Mouse (Mus musculus): Measurements from ENCODE around the gene Mta1.

The Mta1 gene

GRCm38 (mm10) chr12:113124726-113125125, 26.6 kb downstream of the Mta1 start:
- in situ Hi-C loops (cut with MboI; ENCODE audit: low pct_unique_long_range_greater_than_20kb in 1 of 2, low sequenced_read_pairs in 2 of 2, unreplicated experiment in 1 of 2), result no loop called here

GRCm38 (mm10) chr12:113130732-113131131, 32.7 kb downstream of the Mta1 start:
- in situ Hi-C loops (cut with MboI; ENCODE audit: low pct_unique_long_range_greater_than_20kb in 1 of 2, low sequenced_read_pairs in 2 of 2, unreplicated experiment in 1 of 2), result no loop called here

GRCm38 (mm10) chr12:113131601-113132000, 33.5 kb downstream of the Mta1 start:
- in situ Hi-C loops (cut with MboI; ENCODE audit: low pct_unique_long_range_greater_than_20kb in 1 of 2, low sequenced_read_pairs in 2 of 2, unreplicated experiment in 1 of 2), result no loop called here

- in situ Hi-C loops (cut with MboI; ENCODE audit: low pct_unique_long_range_greater_than_20kb in 1 of 2, low sequenced_read_pairs in 2 of 2, unreplicated experiment in 1 of 2), result no loop called here
Observed at GRCm38 (mm10) chr12:113132567-113132966, 34.5 kb downstream of the Mta1 start.

- in situ Hi-C loops (cut with MboI; ENCODE audit: low pct_unique_long_range_greater_than_20kb in 1 of 2, low sequenced_read_pairs in 2 of 2, unreplicated experiment in 1 of 2), result no loop called here
Observed at GRCm38 (mm10) chr12:113133260-113133659, 35.2 kb downstream of the Mta1 start.

- in situ Hi-C loops (cut with MboI; ENCODE audit: low pct_unique_long_range_greater_than_20kb in 1 of 2, low sequenced_read_pairs in 2 of 2, unreplicated experiment in 1 of 2), result no loop called here
Observed at GRCm38 (mm10) chr12:113133861-113134403, 35.9 kb downstream of the Mta1 start.

- in situ Hi-C loops (cut with MboI; ENCODE audit: low pct_unique_long_range_greater_than_20kb in 1 of 2, low sequenced_read_pairs in 2 of 2, unreplicated experiment in 1 of 2), result no loop called here
Observed at GRCm38 (mm10) chr12:113134502-113134901, 36.4 kb downstream of the Mta1 start.

GRCm38 (mm10) chr12:113135401-113135800, 37.3 kb downstream of the Mta1 start:
- in situ Hi-C loops (cut with MboI; ENCODE audit: low pct_unique_long_range_greater_than_20kb in 1 of 2, low sequenced_read_pairs in 2 of 2, unreplicated experiment in 1 of 2), result no loop called here

GRCm38 (mm10) chr12:113136492-113137020, 38.5 kb downstream of the Mta1 start:
- in situ Hi-C loops (cut with MboI; ENCODE audit: low pct_unique_long_range_greater_than_20kb in 1 of 2, low sequenced_read_pairs in 2 of 2, unreplicated experiment in 1 of 2), result no loop called here

GRCm38 (mm10) chr12:113137260-113138213, 39.5 kb downstream of the Mta1 start:
- in situ Hi-C loops (cut with MboI; ENCODE audit: low pct_unique_long_range_greater_than_20kb in 1 of 2, low sequenced_read_pairs in 2 of 2, unreplicated experiment in 1 of 2), result no loop called here

GRCm38 (mm10) chr12:113138291-113138690, 40.2 kb downstream of the Mta1 start:
- in situ Hi-C loops (cut with MboI; ENCODE audit: low pct_unique_long_range_greater_than_20kb in 1 of 2, low sequenced_read_pairs in 2 of 2, unreplicated experiment in 1 of 2), result no loop called here

GRCm38 (mm10) chr12:113138901-113139864, 41.1 kb downstream of the Mta1 start:
- in situ Hi-C loops (cut with MboI; ENCODE audit: low pct_unique_long_range_greater_than_20kb in 1 of 2, low sequenced_read_pairs in 2 of 2, unreplicated experiment in 1 of 2), result no loop called here

GRCm38 (mm10) chr12:113139908-113140615, 42.0 kb downstream of the Mta1 start, which contains the start of gene Crip2:
Gene Crip2 (plus strand): TSS chr12:113140236.
- in situ Hi-C loops (cut with MboI; ENCODE audit: low pct_unique_long_range_greater_than_20kb in 1 of 2, low sequenced_read_pairs in 2 of 2, unreplicated experiment in 1 of 2), result no loop called here

- in situ Hi-C loops (cut with MboI; ENCODE audit: low pct_unique_long_range_greater_than_20kb in 1 of 2, low sequenced_read_pairs in 2 of 2, unreplicated experiment in 1 of 2), result no loop called here
Observed at GRCm38 (mm10) chr12:113140616-113141411, 42.7 kb downstream of the Mta1 start.

- in situ Hi-C loops (cut with MboI; ENCODE audit: low pct_unique_long_range_greater_than_20kb in 1 of 2, low sequenced_read_pairs in 2 of 2, unreplicated experiment in 1 of 2), result no loop called here
Observed at GRCm38 (mm10) chr12:113141531-113141973, 43.5 kb downstream of the Mta1 start.

- in situ Hi-C loops (cut with MboI; ENCODE audit: low pct_unique_long_range_greater_than_20kb in 1 of 2, low sequenced_read_pairs in 2 of 2, unreplicated experiment in 1 of 2), result no loop called here
Observed at GRCm38 (mm10) chr12:113142021-113142975, 44.2 kb downstream of the Mta1 start.
